Mouse (Mus musculus) stomach, embryonic 15.5 days (tissue): Measurements from ENCODE around the gene Miga1. TPM values are rescaled to one million over a fixed set of nuclear protein-coding genes. Genes with fewer than 3 reads are reported as not detected.

Source experiments
- ATAC-seq: fragments of 200-750 bp; cut with Nextera tagmentation; 2 replicates; pipeline ENCODE4 v1.8.0; 2017; ENCODE audit warnings: low read depth, moderate number of reproducible peaks, moderate TSS enrichment; ENCODE audit not compliant: insufficient read depth, low FRiP score
- H3K27ac ChIP-seq: fragments of 300-500 bp; sonication (generic); 2 replicates; pipeline ENCODE4 v1.5.1; 2015; ENCODE audit warnings: mild to moderate bottlenecking, inconsistent platforms
- H3K27me3 ChIP-seq: fragments of 300-500 bp; sonication (generic); replicated peaks from 2 replicates; pipeline ENCODE4 v1.6.1; 2015; ENCODE audit warnings: inconsistent platforms
- H3K36me3 ChIP-seq: fragments of 300-500 bp; sonication (generic); 2 replicates; pipeline ENCODE4 v1.6.1; 2015; ENCODE audit warnings: inconsistent platforms
- H3K4me1 ChIP-seq: fragments of 300-500 bp; sonication (generic); 2 replicates; pipeline ENCODE4 v1.6.1; 2015; ENCODE audit warnings: inconsistent platforms
- H3K4me2 ChIP-seq: fragments of 300-500 bp; sonication (generic); 2 replicates; pipeline ENCODE4 v1.6.1; 2015; ENCODE audit warnings: mild to moderate bottlenecking, inconsistent platforms
- H3K4me3 ChIP-seq: fragments of 300-500 bp; sonication (generic); replicated peaks from 2 replicates; pipeline ENCODE4 v1.5.1; 2015; ENCODE audit warnings: inconsistent platforms
- H3K9ac ChIP-seq: fragments of 300-500 bp; sonication (generic); 2 replicates; pipeline ENCODE4 v1.6.1; 2015; ENCODE audit warnings: inconsistent platforms
- H3K9me3 ChIP-seq: fragments of 300-500 bp; sonication (generic); 2 replicates; pipeline ENCODE4 v1.6.1; 2016; ENCODE audit warnings: inconsistent platforms
- WGBS: fragments of 180-500 bp; shearing (Covaris S2); methylation state at CpG from one replicate; pipeline ENCODE4 v1.1.7; 2015; 5-methylcytosine and 5-hydroxymethylcytosine counted together
- polyA plus RNA-seq: library from polyadenylated mRNA; unstranded; fragments of >200 nt; fragmentation: Nextera tagmentation; extraction: Ambion mirVana; gene quantifications from 2 replicates; pipeline ENCODE4 v1.2.1, GENCODE M21; 2015

Miga1 gene
- polyA plus RNA-seq, 1 experiment from 2014 or later: 14.0 TPM

DNA sequence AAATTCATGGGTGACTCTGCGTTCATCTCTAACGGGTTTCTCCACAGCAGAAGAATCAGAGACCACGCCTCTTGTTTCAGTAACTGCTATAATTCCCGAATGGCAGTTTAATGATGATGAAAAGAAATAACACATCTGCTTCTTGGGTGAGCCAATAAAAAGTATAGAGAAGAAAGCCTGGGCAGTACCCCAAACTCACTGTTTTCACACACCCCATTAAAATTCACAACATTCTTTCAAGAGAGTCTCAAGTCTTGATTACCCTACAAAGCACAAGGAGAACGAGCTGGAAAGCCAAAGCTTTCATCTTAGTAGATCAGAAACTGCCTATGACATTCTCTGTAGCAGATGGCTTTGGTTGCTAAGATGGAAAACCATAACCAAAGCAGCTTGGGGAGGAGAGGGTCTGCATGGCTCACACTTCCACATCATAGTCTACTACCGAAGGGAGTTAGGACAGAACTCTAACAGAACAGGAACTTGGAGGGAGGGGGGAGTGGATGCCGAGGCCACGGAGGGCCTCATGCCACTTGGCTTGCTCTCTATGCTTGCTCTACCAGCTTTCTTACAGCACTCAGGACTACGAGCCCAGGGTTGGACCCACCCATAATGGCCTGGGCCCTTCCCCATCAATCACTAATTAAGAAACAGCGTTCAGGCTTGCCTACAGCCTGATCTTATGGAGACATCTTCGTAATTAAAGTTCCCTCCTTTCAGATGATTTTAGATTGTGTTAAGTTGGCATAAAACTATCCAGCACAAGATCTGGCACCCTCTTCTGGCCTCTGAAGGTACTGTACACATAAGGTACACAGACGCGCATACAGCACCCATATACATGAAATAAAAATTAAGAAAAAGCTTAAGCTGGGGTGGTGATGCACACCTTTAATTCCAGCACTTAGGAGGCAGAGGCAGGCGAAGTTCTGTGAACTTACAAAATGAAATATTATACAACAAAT is 39.5 kb downstream of the Miga1 start:
- Histone ChIP-seq H3K4me3 (no peak overlapping the region), H3K9ac (no peak overlapping the region), H3K4me2 (no peak overlapping the region), H3K27me3 (no peaks in the 10 kb centered on the region), H3K36me3 (peaks cover 6% of the 10 kb centered on the region; the same call in 1 of the 2 replicates), H3K27ac (no peak overlapping the region), H3K4me1 (peaks cover 13% of the 10 kb centered on the region; the same call in 1 of the 2 replicates), H3K9me3 (no peaks in the 10 kb centered on the region)
- no peak for ATAC-seq
- WGBS: 76% methylated on average over 14 of the region's 14 CpGs

- H3K9ac ChIP-seq: no peak overlapping the region
- H3K4me1 ChIP-seq: 0 out of 2 replicates have a peak, but pooled peaks cover 7% of the 10 kb centered on the region
- ATAC-seq: no peak
- 90% methylated on average over 5 of the region's 5 CpGs for WGBS
- H3K4me2 ChIP-seq: no peak overlapping the region
- H3K36me3 ChIP-seq: peaks cover 3% of the 10 kb centered on the region; the same call in 1 of the 2 replicates
- H3K4me3 ChIP-seq: no peak overlapping the region
- H3K27ac ChIP-seq: no peak overlapping the region
- H3K9me3 ChIP-seq: no peaks in the 10 kb centered on the region
- H3K27me3 ChIP-seq: no peaks in the 10 kb centered on the region
Observed at GRCm38 (mm10) chr3:152295896-152296295, 44.3 kb downstream of the Miga1 start.

GRCm38 (mm10) chr3:152294400-152294799 is 45.8 kb downstream of the Miga1 start:
- no peak overlapping the region for H3K9ac ChIP-seq
- no peak for ATAC-seq
- WGBS: 56% methylated on average over 3 of the region's 3 CpGs
- H3K4me3 ChIP-seq: no peak overlapping the region
- H3K27ac ChIP-seq: no peak overlapping the region
- no peaks in the 10 kb centered on the region for H3K27me3 ChIP-seq
- H3K36me3 ChIP-seq: no peaks in the 10 kb centered on the region
- no peak overlapping the region for H3K4me2 ChIP-seq
- H3K4me1 ChIP-seq: 0 out of 2 replicates have a peak, but pooled peaks cover 7% of the 10 kb centered on the region
- no peaks in the 10 kb centered on the region for H3K9me3 ChIP-seq

GRCm38 (mm10) chr3:152293530-152294181 is 46.6 kb downstream of the Miga1 start:
- Histone ChIP-seq H3K27me3 (no peaks in the 10 kb centered on the region), H3K4me3 (no peak overlapping the region), H3K36me3 (no peaks in the 10 kb centered on the region), H3K9me3 (no peaks in the 10 kb centered on the region), H3K27ac (no peak overlapping the region), H3K4me2 (no peak overlapping the region), H3K9ac (no peak overlapping the region), H3K4me1 (0 out of 2 replicates have a peak, but pooled peaks cover 7% of the 10 kb centered on the region)
- ATAC-seq: no peak
- 63% methylated on average over 13 of the region's 13 CpGs for WGBS

- Histone ChIP-seq H3K9ac (no peak overlapping the region), H3K9me3 (no peaks in the 10 kb centered on the region), H3K36me3 (no peaks in the 10 kb centered on the region), H3K4me2 (no peak overlapping the region), H3K4me1 (0 out of 2 replicates have a peak, but pooled peaks cover 7% of the 10 kb centered on the region), H3K4me3 (no peak overlapping the region), H3K27ac (no peak overlapping the region), H3K27me3 (no peaks in the 10 kb centered on the region)
- WGBS: 80% methylated on average over 6 of the region's 6 CpGs
- no peak for ATAC-seq
Observed at GRCm38 (mm10) chr3:152291895-152292294, 48.3 kb downstream of the Miga1 start.

DNA sequence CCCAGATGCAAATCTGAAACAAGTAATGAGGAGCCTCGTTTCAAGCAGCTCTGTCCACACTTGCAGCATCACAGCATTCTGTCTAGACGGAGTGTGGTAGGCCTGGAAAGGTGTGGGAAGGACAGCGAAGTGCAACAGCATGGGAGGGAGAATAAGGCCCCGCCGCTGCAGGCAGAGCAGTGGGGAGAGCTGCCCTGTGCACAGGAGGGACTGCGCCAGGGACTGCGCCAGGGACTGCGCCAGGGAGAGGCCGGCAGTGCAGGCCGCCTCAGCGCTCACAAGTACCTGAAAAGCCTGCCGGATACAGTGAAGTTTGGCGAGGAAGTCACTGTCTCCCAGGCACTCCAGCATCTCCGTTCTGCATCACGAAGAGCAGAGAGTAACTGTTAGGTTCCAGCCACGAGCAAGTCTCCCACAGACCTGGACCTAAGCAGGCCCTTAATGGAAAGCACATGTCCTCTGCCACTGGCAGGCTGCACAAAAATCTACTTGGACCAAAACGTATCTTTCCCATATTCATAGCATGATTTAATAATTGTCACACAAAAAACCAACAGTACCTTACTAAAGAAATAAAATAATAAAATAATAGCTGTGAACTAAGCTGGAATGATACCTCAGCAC is 49.9 kb downstream of the Miga1 start:
- no peak for ATAC-seq

GRCm38 (mm10) chr3:152288740-152289139 is 51.5 kb downstream of the Miga1 start:
- Histone ChIP-seq H3K9ac (no peak overlapping the region), H3K4me1 (no peaks in the 10 kb centered on the region), H3K27me3 (no peaks in the 10 kb centered on the region), H3K9me3 (no peaks in the 10 kb centered on the region), H3K36me3 (0 out of 2 replicates have a peak, but pooled peaks cover 4% of the 10 kb centered on the region), H3K4me2 (no peak overlapping the region), H3K4me3 (no peak overlapping the region), H3K27ac (no peak overlapping the region)
- WGBS: 90% methylated on average over 4 of the region's 4 CpGs
- ATAC-seq: no peak

More for the DNA sequence above, 49.9 kb downstream of the Miga1 start:
- H3K4me3 ChIP-seq: no peak overlapping the region
- no peak overlapping the region for H3K27ac ChIP-seq
- H3K27me3 ChIP-seq: no peaks in the 10 kb centered on the region
- H3K9ac ChIP-seq: no peak overlapping the region
- no peaks in the 10 kb centered on the region for H3K36me3 ChIP-seq
- WGBS: 88% methylated on average over 17 of the region's 17 CpGs
- no peaks in the 10 kb centered on the region for H3K9me3 ChIP-seq
- H3K4me1 ChIP-seq: 0 out of 2 replicates have a peak, but pooled peaks cover 7% of the 10 kb centered on the region
- no peak overlapping the region for H3K4me2 ChIP-seq

- H3K4me1 ChIP-seq: no peaks in the 10 kb centered on the region
- no peak overlapping the region for H3K9ac ChIP-seq
- no peaks in the 10 kb centered on the region for H3K9me3 ChIP-seq
- H3K4me3 ChIP-seq: no peak overlapping the region
- 0 out of 2 replicates have a peak, but pooled peaks cover 4% of the 10 kb centered on the region for H3K36me3 ChIP-seq
- ATAC-seq: no peak
- H3K4me2 ChIP-seq: no peak overlapping the region
- H3K27me3 ChIP-seq: no peaks in the 10 kb centered on the region
- H3K27ac ChIP-seq: no peak overlapping the region
- 85% methylated on average over 5 of the region's 5 CpGs for WGBS
Observed at GRCm38 (mm10) chr3:152288276-152288675, 51.9 kb downstream of the Miga1 start.

DNA sequence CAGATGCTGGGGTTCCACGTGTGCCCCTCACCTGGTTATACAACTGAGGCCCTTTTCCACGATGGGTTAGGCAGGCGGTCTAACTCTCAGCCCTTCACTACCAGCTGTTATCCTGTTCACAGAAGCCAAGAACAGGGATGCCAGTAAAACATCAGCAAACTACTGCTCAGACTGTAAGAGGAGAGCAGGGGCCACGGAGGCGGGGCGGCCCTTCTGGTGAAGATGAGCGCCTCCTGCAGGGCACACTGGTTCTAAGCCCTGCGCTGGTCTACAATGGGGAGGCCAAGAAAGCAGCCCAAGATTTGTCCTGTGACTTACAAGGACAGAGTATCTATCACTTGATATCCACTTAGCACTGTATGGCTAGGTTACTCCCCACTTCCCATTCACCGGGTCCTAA is 52.4 kb downstream of the Miga1 start:
- Histone ChIP-seq H3K36me3 (0 out of 2 replicates have a peak, but pooled peaks cover 4% of the 10 kb centered on the region), H3K9me3 (no peaks in the 10 kb centered on the region), H3K4me2 (no peak overlapping the region), H3K27ac (no peak overlapping the region), H3K4me1 (no peaks in the 10 kb centered on the region), H3K9ac (no peak overlapping the region), H3K4me3 (no peak overlapping the region), H3K27me3 (no peaks in the 10 kb centered on the region)
- ATAC-seq: no peak
- WGBS: 88% methylated on average over 9 of the region's 9 CpGs

DNA sequence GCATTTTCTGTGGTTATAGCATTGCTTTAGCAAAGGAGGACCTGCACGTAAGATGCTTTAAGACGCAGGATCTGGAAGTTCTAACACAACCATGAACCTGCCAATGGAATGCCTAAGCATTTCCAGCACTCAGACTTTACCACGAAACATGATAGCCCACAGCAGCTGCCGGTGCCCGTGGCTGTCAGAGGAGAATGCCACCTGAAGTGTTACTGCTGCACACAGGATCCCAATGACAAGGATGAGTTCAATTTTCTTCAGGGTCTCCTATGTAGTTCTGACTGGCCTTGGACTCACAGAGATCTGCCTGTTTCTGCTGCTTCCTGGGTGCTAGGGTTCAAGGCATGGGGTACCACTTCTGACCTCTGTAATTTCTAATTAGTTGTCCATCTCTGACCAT is 55.4 kb downstream of the Miga1 start:
- Histone ChIP-seq H3K27ac (no peak overlapping the region), H3K27me3 (no peaks in the 10 kb centered on the region), H3K36me3 (0 out of 2 replicates have a peak, but pooled peaks cover 4% of the 10 kb centered on the region), H3K9me3 (no peaks in the 10 kb centered on the region), H3K9ac (no peak overlapping the region), H3K4me1 (no peaks in the 10 kb centered on the region), H3K4me2 (no peak overlapping the region), H3K4me3 (no peak overlapping the region)
- no peak for ATAC-seq
- 95% methylated on average over 5 of the region's 5 CpGs for WGBS

GRCm38 (mm10) chr3:152284306-152284705 is 55.9 kb downstream of the Miga1 start:
- no peak for ATAC-seq
- Histone ChIP-seq H3K27me3 (no peaks in the 10 kb centered on the region), H3K36me3 (0 out of 2 replicates have a peak, but pooled peaks cover 4% of the 10 kb centered on the region), H3K4me2 (no peak overlapping the region), H3K27ac (no peak overlapping the region), H3K4me3 (no peak overlapping the region), H3K4me1 (no peaks in the 10 kb centered on the region), H3K9ac (no peak overlapping the region), H3K9me3 (no peaks in the 10 kb centered on the region)
- WGBS: 91% methylated on average over 1 of the region's 1 CpGs
